Mouse (Mus musculus): Measurements from ENCODE around the gene Dbf4.

The Dbf4 gene

GRCm38 (mm10) chr5:8366771-8367613 lies 55.5 kb downstream of the Dbf4 start:
- DNase-seq (ENCODE audit: low spot score): no peak

- DNase-seq (ENCODE audit: low spot score): no peak
Observed at GRCm38 (mm10) chr5:8362361-8362760, 60.2 kb downstream of the Dbf4 start.

GRCm38 (mm10) chr5:8357677-8358076 lies 64.8 kb downstream of the Dbf4 start:
- no peak for DNase-seq (ENCODE audit: low spot score)

GRCm38 (mm10) chr5:8356885-8357651 lies 65.4 kb downstream of the Dbf4 start:
- DNase-seq (ENCODE audit: low spot score): no peak

GRCm38 (mm10) chr5:8356326-8356725 lies 66.2 kb downstream of the Dbf4 start:
- DNase-seq (ENCODE audit: low spot score): no peak

GRCm38 (mm10) chr5:8349557-8349956 lies 73.0 kb downstream of the Dbf4 start:
- DNase-seq (ENCODE audit: low spot score): no peak
